Mouse (Mus musculus) MEL (cell line): Measurements from ENCODE around the gene Mre11a.

Experiments
- CTCF ChIP-seq, 3 experiments: IDR thresholded peaks in 2 of 3; conservative IDR thresholded peaks in 1 of 3; 2 replicates each; pipeline ENCODE4 v1.5.1; 2011 to 2012; ENCODE audit warnings: low read length in 3 of 3, low read depth in 2 of 3, mild to moderate bottlenecking in 2 of 3, improper control_type of control experiment in 1 of 3, inconsistent platforms in 1 of 3, mixed read lengths in 1 of 3, moderate library complexity in 1 of 3; ENCODE audit not compliant: control insufficient read depth in 1 of 3, insufficient read depth in 1 of 3, poor library complexity in 1 of 3, severe bottlenecking in 1 of 3
- HCFC1 ChIP-seq: IDR thresholded peaks from 2 replicates; pipeline ENCODE4 v1.6.1; 2012; ENCODE audit warnings: low read depth, mild to moderate bottlenecking, inconsistent platforms, low read length, improper control_type of control experiment, moderate library complexity
- POLR2A ChIP-seq, 2 experiments: IDR thresholded peaks; 2 replicates each; pipeline ENCODE4 v1.6.1; 2011 to 2012; ENCODE audit warnings: low read length in 2 of 2, mild to moderate bottlenecking in 2 of 2, control low read depth in 1 of 2, improper control_type of control experiment in 1 of 2, low read depth in 1 of 2, moderate library complexity in 1 of 2; ENCODE audit not compliant: control insufficient read depth in 1 of 2, insufficient read depth in 1 of 2, poor library complexity in 1 of 2
- RAD21 ChIP-seq: IDR thresholded peaks from 2 replicates; pipeline ENCODE4 v1.6.1; 2011; ENCODE audit warnings: mild to moderate bottlenecking, low read depth, low read length, improper control_type of control experiment
- SIN3A ChIP-seq: IDR thresholded peaks from 2 replicates; pipeline ENCODE4 v1.6.1; 2012; ENCODE audit warnings: low read length, improper control_type of control experiment, inconsistent platforms
- ZMIZ1 ChIP-seq: IDR thresholded peaks from 2 replicates; pipeline ENCODE4 v1.6.1; 2012; ENCODE audit warnings: low read depth, mild to moderate bottlenecking, inconsistent platforms, low read length, improper control_type of control experiment, moderate library complexity

DNA sequence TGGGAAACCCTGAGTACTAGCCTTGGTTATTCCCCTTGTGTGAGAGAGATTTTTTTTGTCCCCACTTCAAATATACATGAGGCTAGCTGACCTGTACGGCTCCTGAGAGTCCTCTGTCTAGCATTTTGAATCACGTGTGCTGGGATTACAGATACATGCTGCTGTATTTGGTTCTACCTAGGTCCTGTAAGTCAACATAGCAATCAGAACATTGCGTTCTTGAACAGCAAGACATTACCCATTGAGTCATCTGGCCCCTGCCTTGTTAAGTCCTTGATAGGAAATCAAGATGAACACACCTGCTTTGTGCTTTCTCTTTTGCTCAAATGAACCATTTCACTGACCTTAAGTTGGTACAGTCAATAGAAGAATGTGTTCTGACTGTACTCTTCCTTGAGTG is 30.0 kb upstream of the Mre11a start:
- TF ChIP-seq HCFC1 (no peak), POLR2A (IDR thresholded peaks at IDR 0.05; ENCODE audit: control insufficient read depth in 1 of 2, insufficient read depth in 1 of 2, low read depth in 1 of 2, low read length in 2 of 2, poor library complexity in 1 of 2) (no peak), RAD21 (no peak), ZMIZ1 (no peak), CTCF (IDR thresholded peaks at IDR 0.05 in 2 of 3, conservative IDR thresholded peaks at IDR 0.05 in 1 of 3; ENCODE audit: control insufficient read depth in 1 of 3, insufficient read depth in 1 of 3, low read depth in 2 of 3, low read length in 3 of 3, poor library complexity in 1 of 3, severe bottlenecking in 1 of 3) (no peak), SIN3A (no peak)
